Mouse (Mus musculus) CH12.LX (cell line): ENCODE measurements around the gene Pde4d.

ENCODE experiments used
- CTCF ChIP-seq, 2 experiments: IDR thresholded peaks in 1 of 2; conservative IDR thresholded peaks in 1 of 2; 2 replicates each; pipeline ENCODE4 v1.5.1; 2011 to 2012; ENCODE audit warnings: low read depth in 2 of 2, low read length in 2 of 2, improper control_type of control experiment in 1 of 2, inconsistent platforms in 1 of 2, mild to moderate bottlenecking in 1 of 2, moderate library complexity in 1 of 2
- IRF4 ChIP-seq: IDR thresholded peaks from 2 replicates; pipeline ENCODE4 v1.6.1; 2014; ENCODE audit warnings: low read depth, mild to moderate bottlenecking, inconsistent platforms, low read length, improper control_type of control experiment
- JUND ChIP-seq: conservative IDR thresholded peaks from 2 replicates; pipeline ENCODE4 v1.6.1; 2011; ENCODE audit warnings: low read depth, low read length, improper control_type of control experiment
- MAX ChIP-seq: IDR thresholded peaks from 2 replicates; pipeline ENCODE4 v1.6.1; 2011; ENCODE audit warnings: low read length, improper control_type of control experiment
- POLR2A ChIP-seq: IDR thresholded peaks from 2 replicates; pipeline ENCODE4 v1.6.1; 2011; ENCODE audit warnings: low read depth, mild to moderate bottlenecking, improper control_type of control experiment, low read length
- POLR2AphosphoS2 ChIP-seq: IDR thresholded peaks from 2 replicates; pipeline ENCODE4 v1.6.1; 2011; ENCODE audit warnings: low read depth, low read length, improper control_type of control experiment
- ZNF384 ChIP-seq: IDR thresholded peaks from 2 replicates; pipeline ENCODE4 v1.6.1; 2012; ENCODE audit warnings: low read depth, low read length, improper control_type of control experiment, inconsistent platforms

DNA sequence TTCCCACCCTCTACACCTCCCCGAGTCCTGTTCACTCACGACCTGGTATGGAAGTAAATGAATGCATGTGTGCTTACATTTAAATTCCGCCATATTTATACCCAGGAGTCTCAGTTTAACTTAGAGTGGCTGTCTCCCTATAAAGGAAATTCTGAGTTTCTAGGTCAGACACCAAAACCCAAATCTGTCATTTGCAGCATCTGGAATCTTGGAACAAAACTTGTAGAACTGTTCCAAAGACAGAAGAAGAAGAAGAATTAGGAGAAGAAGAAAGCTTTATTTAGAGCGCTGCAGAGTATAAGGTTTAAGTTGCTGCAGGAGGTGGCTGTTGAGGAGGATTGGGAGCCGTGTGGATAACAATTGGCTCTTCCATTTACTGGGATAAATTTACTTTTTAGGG, 1179.5 kb downstream of the Pde4d start:
- TF ChIP-seq IRF4 (no peak), CTCF (conservative IDR thresholded peaks at IDR 0.05 in 1 of 2, IDR thresholded peaks at IDR 0.05 in 1 of 2; ENCODE audit: low read depth in 2 of 2, low read length in 2 of 2) (no peak), JUND (no peak), MAX (no peak), POLR2AphosphoS2 (no peak), ZNF384 (no peak), POLR2A (no peak)
